Mouse (Mus musculus) testis, adult 2 months (tissue): ENCODE results near the gene Gm11733.

Experiments
- CTCF ChIP-seq: fragments of 200-500 bp; IDR thresholded peaks from 2 replicates; pipeline ENCODE4 v1.5.1; 2012; ENCODE audit warnings: low read depth, mild to moderate bottlenecking, inconsistent platforms, low read length, moderate library complexity; ENCODE audit not compliant: control insufficient read depth, insufficient read depth, insufficient replicate concordance
- POLR2A ChIP-seq: fragments of 200-500 bp; IDR thresholded peaks from 2 replicates; pipeline ENCODE4 v1.6.1; 2012; ENCODE audit warnings: low read depth, mild to moderate bottlenecking, inconsistent platforms, low read length, moderate library complexity; ENCODE audit not compliant: control insufficient read depth

GRCm38 (mm10) chr11:117498137-117498511, 14.0 kb downstream of the Gm11733 start:
- TF ChIP-seq CTCF = no peak
- TF ChIP-seq POLR2A = no peak
